Mouse (Mus musculus): ENCODE data around the gene Atg14. TPM values are rescaled to one million over a fixed set of nuclear protein-coding genes. Genes with fewer than 3 reads are reported as not detected.

The Atg14 gene
- total and polyA plus RNA-seq, 3 experiments, result 3.2 to 9.4 (median 3.6) TPM

DNA sequence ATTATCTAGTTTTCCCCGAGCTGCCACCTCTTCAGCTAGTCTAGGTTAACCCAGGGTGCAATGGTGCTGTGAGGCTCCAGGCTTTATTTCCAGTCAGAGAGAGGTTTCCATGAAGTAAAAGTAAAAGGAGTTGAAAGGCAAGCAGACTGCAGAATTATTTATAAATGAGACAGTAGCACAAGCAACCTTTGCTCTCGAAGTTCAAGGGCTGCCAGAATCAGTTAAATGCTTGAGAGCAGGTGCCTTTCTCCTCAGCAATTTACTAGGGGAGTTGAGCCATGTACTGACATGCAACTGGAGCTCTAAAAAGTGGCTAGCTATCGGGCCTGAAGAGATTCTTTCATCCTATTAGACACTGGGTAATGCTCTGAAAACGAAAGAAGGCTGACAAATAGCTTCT, 7.3 kb downstream of the Atg14 start:
- in situ Hi-C loops (cut with MboI; ENCODE audit: low pct_ligation_motif_present, low pct_unique_long_range_greater_than_20kb, low sequenced_read_pairs) (no loop called here), dilution Hi-C loops (cut with MboI; ENCODE audit: extremely low pct_ligation_motif_present, extremely low pct_unique_long_range_greater_than_20kb, low sequenced_read_pairs) (no loop called here)
- Histone ChIP-seq H3K79me2 (replicated peaks; ENCODE audit: control insufficient read depth, extremely low read depth, insufficient read depth, poor library complexity, severe bottlenecking) (peaks cover 5% of the 10 kb centered on the region; the same call in 1 of the 2 replicates), H3K9ac (ENCODE audit: insufficient read depth, low read depth) (no peak overlapping the region), H3K4me1 (ENCODE audit: control insufficient read depth in 1 of 2, insufficient read depth in 2 of 2) (peaks cover 0 to 10% of the 10 kb centered on the region in 2 experiments; a peak in 2 of 4 replicates), H3K27ac (ENCODE audit: insufficient read depth, low read depth) (no peak overlapping the region), H3K36me3 (replicated peaks in 1 of 2; ENCODE audit: control insufficient read depth in 1 of 2, insufficient read depth in 1 of 2, low read length in 1 of 2) (peaks cover 2 to 36% of the 10 kb centered on the region in 2 experiments), H3K27me3 (replicated peaks) (no peaks in the 10 kb centered on the region), H3K9me3 (replicated peaks; ENCODE audit: low read length) (no peaks in the 10 kb centered on the region), H3K4me3 (replicated peaks in 1 of 3; ENCODE audit: low read depth in 2 of 3, low read length in 2 of 3, poor library complexity in 1 of 3) (no peak overlapping the region), H3K4me2 (ENCODE audit: insufficient read depth, low read depth, poor library complexity, severe bottlenecking) (no peak overlapping the region)
- no peak for DNase-seq (ENCODE audit: extremely low read depth)
- no peak for TF ChIP-seq MAX (IDR thresholded peaks at IDR 0.05; ENCODE audit: low read length)
- no peak for TF ChIP-seq ZMIZ1 (IDR thresholded peaks at IDR 0.05; ENCODE audit: low read depth, low read length)
- no peak for TF ChIP-seq HCFC1 (IDR thresholded peaks at IDR 0.05; ENCODE audit: low read depth, low read length)
- no peak for TF ChIP-seq JUND (conservative IDR thresholded peaks at IDR 0.05; ENCODE audit: low read depth, low read length)
- TF ChIP-seq RAD21 (IDR thresholded peaks at IDR 0.05; ENCODE audit: low read depth, low read length), result no peak
- TF ChIP-seq NRF1 (IDR thresholded peaks at IDR 0.05; ENCODE audit: low read depth, low read length), result no peak
- TF ChIP-seq MXI1 (IDR thresholded peaks at IDR 0.05; ENCODE audit: low read depth, low read length), result no peak
- no peak for TF ChIP-seq MYC (IDR thresholded peaks at IDR 0.05; ENCODE audit: low read depth, low read length)
- TF ChIP-seq GABPA (IDR thresholded peaks at IDR 0.05; ENCODE audit: insufficient replicate concordance, low read depth, low read length), result no peak
- TF ChIP-seq SMC3 (IDR thresholded peaks at IDR 0.05; ENCODE audit: low read depth, low read length), result no peak
- TF ChIP-seq POLR2AphosphoS2 (IDR thresholded peaks at IDR 0.05; ENCODE audit: low read depth, low read length), result no peak
- no peak for TF ChIP-seq KAT2A (IDR thresholded peaks at IDR 0.05; ENCODE audit: insufficient replicate concordance, low read length)

DNA sequence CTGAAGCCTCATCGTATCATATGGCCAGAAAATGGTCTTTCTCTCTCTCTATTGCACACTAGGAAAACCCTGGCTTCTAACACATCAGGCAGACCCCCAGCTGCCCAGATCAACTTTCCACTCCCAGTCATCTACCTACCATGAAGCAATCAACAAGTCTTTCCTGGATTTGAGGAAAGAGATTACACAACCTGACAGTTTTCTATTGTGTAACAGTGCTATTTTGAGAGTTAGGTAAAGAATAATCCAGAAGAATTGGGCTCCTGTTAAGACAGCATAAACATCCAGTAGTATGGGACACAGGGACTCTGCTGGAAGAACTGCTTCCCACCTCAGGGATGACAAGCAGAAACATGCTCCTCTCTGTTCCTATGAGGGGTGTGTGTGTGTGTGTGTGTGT, 7.9 kb downstream of the Atg14 start:
- TF ChIP-seq JUN (IDR thresholded peaks at IDR 0.05; ENCODE audit: insufficient read depth, low read depth, low read length) (no peak), MXI1 (IDR thresholded peaks at IDR 0.05; ENCODE audit: low read depth, low read length) (no peak), MEF2A (IDR thresholded peaks at IDR 0.05; ENCODE audit: borderline replicate concordance, low read depth, low read length) (no peak), USF2 (conservative IDR thresholded peaks at IDR 0.05; ENCODE audit: low read depth, low read length) (no peak), E2F4 (IDR thresholded peaks at IDR 0.05; ENCODE audit: insufficient replicate concordance, low read depth, low read length) (no peak), TBP (conservative IDR thresholded peaks at IDR 0.05; ENCODE audit: low read depth, low read length) (no peak)
- in situ Hi-C loops (cut with MboI; ENCODE audit: low pct_ligation_motif_present, low pct_unique_long_range_greater_than_20kb, low sequenced_read_pairs) (no loop called here), dilution Hi-C loops (cut with MboI; ENCODE audit: extremely low pct_ligation_motif_present, extremely low pct_unique_long_range_greater_than_20kb, low sequenced_read_pairs) (no loop called here)
- H3K36me3 ChIP-seq (replicated peaks in 1 of 2; ENCODE audit: control insufficient read depth in 1 of 2, insufficient read depth in 1 of 2, low read length in 1 of 2), result peaks cover 4 to 40% of the 10 kb centered on the region in 2 experiments
- no peak overlapping the region for H3K27ac ChIP-seq (ENCODE audit: insufficient read depth, low read depth)
- H3K4me1 ChIP-seq (ENCODE audit: control insufficient read depth in 1 of 2, insufficient read depth in 2 of 2), result peaks cover 0 to 7% of the 10 kb centered on the region in 2 experiments; a peak in 2 of 4 replicates
- H3K27me3 ChIP-seq (replicated peaks), result no peaks in the 10 kb centered on the region
- peaks cover 5% of the 10 kb centered on the region; the same call in 1 of the 2 replicates for H3K79me2 ChIP-seq (replicated peaks; ENCODE audit: control insufficient read depth, extremely low read depth, insufficient read depth, poor library complexity, severe bottlenecking)
- H3K4me2 ChIP-seq (ENCODE audit: insufficient read depth, low read depth, poor library complexity, severe bottlenecking), result no peak overlapping the region
- H3K4me3 ChIP-seq (replicated peaks in 1 of 3; ENCODE audit: low read depth in 2 of 3, low read length in 2 of 3, poor library complexity in 1 of 3), result no peak overlapping the region
- no peak for DNase-seq (ENCODE audit: extremely low read depth)
- no peak overlapping the region for H3K9ac ChIP-seq (ENCODE audit: insufficient read depth, low read depth)
- no peaks in the 10 kb centered on the region for H3K9me3 ChIP-seq (replicated peaks; ENCODE audit: low read length)
